Mouse (Mus musculus): ENCODE data around the gene Nek11.

DNA sequence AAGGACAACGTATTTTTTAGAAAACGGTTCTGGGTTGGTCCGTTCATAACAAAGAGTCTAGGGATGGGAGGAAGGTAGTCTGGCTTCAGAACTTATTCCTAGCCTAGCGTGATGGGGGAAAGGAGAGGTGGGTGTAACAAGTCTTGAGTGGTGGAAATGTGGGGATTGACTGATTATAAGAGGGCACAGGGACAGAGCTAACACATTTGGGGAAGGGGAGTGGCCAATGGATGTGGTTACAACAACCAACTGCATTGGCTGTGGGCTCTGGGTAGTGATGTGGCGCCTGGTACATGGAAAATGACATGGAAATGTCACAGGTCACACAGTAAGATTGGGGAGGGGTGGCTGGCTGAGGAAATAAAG, 263.3 kb downstream of the Nek11 start:
- TF ChIP-seq POLR2A (IDR thresholded peaks at IDR 0.05; ENCODE audit: insufficient read depth, low read depth, low read length) = no peak
- TF ChIP-seq CTCF (IDR thresholded peaks at IDR 0.05) = no peak

All from heart, adult 2 months (tissue).